Mouse (Mus musculus) layer of hippocampus, postnatal 25 days (tissue): ENCODE data around the gene Treml2. TPM values are rescaled to one million over a fixed set of nuclear protein-coding genes. Genes with fewer than 3 reads are reported as not detected.
A peak's percentile ranks its signal among the peaks of the same experiment; 100 is the strongest.

Experiments used
- DNase-seq, 2 experiments: peaks; one replicate each; pipeline ENCODE4 v3.0.0; 2022; ENCODE audit warnings: mixed read lengths in 2 of 2, low spot score in 1 of 2; ENCODE audit errors: extremely low spot score in 1 of 2
- total RNA-seq, 2 experiments: library from RNA; stranded (reverse); gene quantifications; 2 replicates each; pipeline ENCODE4 v1.2.3; 2021

Gene Treml2
- under 1 TPM; 0.15 to 0.40 TPM for total RNA-seq

DNA sequence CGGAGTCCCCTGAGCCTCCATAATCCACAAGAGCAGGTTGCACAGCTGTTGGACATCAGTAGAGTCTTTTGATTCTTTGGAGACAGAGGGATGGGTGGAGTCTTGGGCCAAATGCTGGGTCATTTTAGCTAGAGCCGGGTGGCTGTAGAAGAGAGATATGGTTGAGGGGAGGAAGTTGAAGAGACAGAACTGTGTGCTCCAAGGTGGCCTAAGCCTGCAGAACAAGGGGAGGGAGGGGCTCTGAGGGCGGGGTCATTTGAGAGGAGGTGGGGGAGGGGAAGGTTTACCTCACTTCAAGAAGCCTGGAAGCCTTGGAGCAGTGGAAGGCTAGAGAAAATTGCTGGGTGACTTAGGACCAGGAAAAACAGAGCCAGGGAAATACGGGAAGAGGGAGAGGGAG lies at the start of gene Treml2:
TSS of gene Treml2 (plus strand) at position 296 of the 400 bp plus-strand sequence.
- DNase-seq: no peak

DNA sequence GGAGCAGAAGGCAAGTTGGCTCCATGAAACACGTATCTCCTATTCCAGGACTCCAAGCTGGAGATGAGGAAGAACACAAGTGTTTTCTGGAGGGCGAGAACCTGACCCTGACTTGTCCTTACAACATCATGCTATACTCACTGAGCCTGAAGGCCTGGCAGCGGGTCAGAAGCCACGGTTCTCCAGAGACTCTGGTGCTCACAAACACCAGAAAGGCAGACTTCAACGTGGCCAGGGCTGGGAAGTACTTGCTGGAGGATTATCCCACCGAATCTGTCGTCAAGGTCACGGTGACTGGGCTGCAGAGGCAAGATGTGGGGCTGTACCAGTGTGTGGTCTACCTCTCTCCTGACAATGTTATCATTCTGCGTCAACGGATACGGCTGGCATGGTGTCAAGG lies 49.8 kb upstream of the Treml2 start:
- no peak for DNase-seq

DNA sequence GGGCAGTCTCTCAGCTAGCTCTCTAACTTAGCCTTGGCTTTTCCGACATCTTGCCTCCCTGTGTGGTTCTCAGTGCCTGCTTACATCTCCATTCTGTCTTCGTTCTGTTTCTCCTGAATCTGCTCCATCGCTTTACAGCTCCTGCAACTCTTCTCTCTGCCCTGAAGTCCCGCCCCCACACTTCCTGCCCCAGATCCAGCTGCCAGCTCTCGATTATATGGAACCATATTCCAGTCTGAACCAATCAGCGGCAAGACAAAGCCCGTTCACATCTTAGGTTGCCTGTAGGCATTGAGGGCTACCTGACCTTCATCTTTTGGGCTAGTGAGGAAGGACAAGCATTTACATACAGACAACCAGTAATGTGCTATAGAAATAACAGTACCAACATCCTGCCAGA lies 48.7 kb upstream of the Treml2 start:
- DNase-seq: no peak

DNA sequence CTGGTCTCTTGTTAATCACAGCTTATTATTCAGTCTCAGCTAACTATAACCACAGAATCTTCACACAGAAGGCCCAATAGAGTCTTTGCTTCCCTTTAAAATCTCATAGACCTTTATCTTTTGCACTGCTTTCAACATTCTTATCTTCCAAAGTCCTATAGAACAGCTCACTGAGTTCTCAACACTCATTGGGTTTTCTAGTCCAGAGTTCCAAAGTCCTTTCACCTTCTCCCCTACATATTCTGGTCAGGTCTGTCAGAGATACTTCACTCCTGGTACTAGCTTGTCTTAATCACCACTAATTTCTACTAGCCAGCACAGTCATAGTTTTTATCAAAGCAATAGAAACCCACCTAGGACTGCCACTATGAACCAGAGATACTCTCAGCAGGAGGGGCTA lies 42.7 kb upstream of the Treml2 start:
- DNase-seq: no peak

DNA sequence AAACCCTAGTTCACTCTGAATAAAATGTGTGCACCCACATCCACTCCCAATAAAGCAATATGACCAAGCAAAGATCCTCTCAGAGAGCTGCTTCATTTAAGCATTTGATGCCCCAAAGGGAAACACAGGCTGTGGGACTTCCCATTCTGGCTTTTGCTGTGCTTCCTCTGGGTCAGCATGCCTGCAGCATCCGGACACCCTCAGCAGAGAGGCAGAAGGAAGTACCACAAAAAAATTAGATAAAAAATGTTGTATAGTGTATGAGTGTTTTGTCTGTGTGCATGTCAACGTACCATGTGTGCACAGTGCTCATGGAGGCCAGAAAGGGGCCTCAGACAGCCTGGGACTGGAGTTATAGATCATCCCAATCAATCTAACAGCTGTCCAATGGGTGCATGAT lies 37.4 kb upstream of the Treml2 start:
- no peak for DNase-seq

DNA sequence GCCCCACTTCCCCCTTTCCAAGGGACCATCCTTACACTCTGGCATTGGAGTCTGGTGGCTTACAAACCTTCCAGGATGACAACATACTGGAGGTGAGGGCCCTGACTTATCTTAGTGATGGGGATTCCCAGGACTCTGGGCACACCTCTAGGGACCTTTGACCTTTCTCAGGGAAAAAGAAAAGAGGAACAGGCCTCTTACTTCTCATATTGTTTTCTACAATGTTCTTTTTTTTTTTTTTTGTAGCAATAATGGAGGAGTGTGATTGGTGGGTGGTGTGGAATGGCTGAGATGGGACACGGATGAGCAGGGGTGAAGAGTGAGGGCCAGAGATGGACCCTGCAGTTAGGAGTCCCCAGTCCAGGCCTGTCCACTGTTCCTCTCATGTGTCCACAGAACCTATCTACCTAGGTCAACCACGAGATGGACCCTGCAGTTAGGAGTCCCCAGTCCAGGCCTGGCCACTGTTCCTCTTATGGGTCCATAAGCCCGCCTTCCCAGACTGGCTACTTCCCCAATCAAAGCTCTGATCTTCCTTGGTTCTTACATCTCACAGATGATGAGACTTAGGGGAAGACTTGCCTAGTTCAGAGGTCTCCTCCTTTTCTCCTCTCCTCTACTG lies 35.4 kb upstream of the Treml2 start, which contains the start of gene Treml4:
TSS of gene Treml4 (plus strand) at position 555 of the 622 bp plus-strand sequence.
- DNase-seq: no peak

DNA sequence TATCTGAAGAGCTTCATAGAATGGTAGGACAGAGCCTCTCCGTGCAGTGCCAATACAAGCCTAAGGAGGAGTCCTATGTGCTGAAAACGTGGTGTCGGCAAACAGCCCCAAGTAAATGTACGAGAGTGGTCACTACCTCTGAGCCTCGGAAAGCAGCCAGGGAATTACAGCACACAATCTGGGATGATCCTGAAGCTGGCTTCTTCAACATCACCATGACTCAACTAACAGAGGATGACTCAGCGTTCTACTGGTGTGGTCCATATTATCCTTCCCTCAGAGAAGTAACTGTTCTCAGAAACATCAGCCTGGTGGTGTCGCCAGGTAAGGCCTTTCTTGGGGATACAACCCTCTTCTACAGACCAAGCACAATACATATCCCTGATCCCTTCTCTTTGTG lies 34.6 kb upstream of the Treml2 start:
- no peak for DNase-seq

DNA sequence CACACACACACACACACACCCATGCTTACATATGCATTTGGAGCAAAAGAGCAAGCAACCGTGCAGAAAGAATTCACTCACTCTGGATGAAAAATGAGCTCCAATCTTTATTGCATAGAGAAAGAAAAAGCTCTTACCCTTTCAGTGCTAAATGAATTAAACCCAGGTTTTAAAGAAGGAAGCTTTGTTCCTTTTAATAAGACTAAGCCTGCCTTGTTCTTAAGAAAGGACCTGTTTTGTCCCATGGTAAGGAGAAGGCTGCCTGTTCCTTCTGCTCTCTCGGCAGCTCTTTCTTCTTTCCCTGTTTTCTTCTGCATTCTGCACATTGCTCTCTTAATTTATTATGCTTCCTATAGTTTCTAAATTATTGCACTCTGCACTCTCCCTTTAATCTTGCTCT lies 33.2 kb upstream of the Treml2 start:
- DNase-seq: no peak

DNA sequence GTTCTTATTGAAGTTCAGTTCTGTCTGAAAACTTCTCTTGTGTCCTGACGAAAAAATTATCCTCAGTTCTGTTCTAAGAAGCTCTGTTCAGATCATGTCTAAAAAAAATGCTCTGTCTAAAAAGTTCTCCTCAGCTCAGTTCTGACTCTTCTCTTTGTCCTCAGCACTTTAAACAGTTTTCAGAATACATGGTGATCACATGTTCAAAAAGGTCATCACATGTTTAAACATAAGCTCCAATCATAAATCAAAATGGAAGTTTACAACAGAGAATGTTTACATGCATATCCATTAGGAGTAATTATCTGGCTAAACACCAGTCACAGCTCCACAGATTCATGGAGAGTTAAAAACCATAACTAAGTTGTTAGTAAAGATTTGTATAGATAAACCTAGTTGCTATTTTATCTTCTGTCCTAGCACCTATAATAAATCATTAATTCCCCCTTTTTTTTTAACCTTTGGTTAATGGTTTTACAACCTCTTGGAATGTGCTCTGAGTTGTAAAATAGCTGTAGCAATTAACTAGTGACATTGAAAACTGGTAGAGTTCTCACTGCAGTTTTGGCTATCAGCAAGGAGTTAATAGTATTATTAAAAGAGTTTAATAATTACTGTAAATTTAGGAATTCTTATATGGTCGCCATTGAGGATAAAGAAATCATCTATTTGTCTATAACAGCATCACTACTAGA lies 32.5 kb upstream of the Treml2 start:
- no peak for DNase-seq

DNA sequence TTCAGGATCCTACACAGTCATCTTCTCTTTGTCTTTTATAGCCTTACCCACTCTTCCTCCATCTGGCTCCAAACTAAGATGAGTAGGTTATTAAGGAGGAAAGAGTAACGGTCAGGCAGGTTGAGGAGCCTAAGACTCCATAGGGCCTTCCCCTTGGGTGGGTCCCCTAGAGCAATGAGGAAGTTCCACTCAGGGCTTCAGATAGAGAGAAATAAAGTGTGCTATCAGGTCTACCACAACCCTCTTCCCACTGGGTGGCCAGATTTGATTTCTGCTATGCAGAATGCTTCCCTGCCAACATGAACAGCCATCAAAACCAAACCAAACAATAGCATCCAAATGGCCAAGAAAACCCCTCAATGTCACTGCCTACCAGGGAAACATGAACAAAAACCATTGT lies 31.7 kb upstream of the Treml2 start:
- DNase-seq: no peak

DNA sequence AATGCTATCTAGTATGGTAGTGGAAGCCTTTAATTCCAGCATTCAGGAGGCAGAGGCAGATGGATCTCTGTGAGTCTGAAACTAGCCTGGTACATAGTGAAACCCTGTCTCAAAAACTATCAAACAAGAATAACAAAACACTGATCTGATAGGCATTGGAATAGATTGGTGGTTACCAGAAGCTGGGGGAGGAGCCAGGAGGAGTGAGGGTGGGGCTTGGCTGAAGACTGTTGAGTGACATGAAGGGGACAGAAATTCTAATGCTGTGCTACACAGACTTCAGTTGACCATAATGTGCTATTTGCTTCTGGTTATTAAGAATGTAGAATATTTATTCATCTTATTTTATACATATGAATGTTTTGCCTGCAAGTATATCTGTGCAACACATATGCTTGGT lies 31.0 kb upstream of the Treml2 start:
- no peak for DNase-seq

DNA sequence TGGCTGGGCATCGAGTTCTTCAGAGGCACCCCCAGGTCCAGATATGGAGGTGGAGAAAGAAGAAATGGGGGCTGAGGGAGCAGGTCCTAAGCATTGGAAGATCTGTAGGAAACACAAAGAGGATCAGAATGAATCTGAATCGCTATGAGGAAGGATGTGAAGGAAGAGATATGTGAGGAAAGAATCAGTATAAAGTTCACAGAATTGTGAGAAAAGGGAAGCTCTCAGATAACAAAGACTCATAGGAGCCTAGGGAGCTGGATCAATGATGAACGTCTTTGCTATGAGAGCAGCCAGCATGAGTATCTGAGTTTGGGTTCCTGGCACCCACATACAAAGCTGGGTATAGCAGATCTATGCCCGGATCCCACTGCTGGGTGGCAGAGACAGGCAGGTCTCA lies 29.5 kb upstream of the Treml2 start:
- no peak for DNase-seq

DNA sequence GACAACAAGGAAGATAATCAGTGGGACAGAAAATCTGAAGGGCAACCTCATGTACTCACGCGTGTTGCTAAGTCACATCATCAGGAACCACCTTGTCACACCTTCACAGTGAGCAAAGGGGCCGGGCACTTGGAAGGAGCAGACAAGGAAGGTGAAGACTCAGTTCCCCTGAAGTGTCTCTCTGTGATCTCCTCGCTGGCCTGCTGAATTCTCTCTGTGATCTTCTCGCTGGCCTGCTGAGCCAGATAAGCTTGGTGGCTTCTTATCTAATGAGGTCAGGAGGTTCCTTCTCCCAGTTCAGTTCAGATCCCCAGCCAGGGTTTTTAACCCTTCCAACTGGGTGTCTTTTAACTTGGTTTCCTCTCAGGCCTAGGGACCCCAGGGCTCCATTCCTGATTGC lies 27.1 kb upstream of the Treml2 start:
- DNase-seq: no peak

DNA sequence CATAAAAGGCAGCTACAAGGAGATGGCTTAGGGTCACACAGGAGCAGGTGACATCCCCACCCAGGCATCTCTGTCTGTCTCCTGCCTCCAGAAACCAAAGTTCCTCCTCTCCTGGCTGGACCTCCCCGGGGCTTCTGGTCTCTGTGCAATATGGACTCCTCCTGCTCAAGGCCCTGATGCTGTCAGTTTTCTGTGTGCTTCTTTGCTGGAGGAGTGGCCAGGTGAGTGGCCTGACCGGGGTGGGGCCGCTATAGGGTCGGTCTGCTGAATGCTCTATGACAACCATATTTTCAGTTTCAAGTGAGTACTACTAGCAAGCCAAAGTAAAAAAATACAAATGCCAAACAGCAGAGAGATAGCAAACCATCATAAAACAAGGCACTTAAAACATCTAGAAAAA lies 26.7 kb upstream of the Treml2 start:
- DNase-seq: no peak

DNA sequence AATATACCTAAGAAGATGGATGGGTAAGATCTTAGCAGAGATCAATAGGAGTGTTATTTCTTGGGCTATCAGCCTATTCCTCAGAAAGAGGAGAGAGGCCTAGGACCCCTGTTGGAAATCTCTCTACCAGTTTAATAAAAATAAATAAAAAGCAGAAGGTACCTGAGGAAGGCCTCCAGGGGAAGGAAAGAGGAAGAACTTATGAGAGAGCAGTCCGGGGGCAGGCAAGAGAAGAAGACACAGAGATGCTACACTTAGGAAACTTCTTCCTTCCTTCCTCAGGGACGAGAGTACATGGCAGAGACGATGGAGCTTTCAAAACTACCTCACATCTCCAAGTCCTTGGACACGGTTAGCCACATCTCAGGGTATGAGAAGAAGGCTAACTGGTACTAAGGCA lies 25.2 kb upstream of the Treml2 start:
- DNase-seq: no peak

DNA sequence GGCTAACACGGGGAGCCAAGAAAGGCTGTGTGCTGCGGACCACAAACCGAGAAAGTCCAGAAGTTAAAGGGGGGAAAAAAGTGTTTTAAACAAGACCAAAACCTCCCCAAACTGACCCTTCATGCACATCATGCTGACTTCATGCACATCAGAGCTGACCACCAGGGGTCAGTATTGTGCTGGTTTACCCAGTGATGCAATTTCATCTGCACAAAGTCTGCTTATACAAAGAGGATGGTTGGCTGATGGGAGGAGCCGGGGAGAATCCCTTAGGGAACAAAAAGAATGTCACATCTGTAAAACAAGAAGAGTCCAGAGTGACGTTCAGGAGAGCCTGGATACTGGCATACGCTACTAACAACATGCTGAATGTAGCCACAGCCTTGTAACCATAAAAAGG lies 24.4 kb upstream of the Treml2 start:
- peak; percentile 63 to 88 for DNase-seq

DNA sequence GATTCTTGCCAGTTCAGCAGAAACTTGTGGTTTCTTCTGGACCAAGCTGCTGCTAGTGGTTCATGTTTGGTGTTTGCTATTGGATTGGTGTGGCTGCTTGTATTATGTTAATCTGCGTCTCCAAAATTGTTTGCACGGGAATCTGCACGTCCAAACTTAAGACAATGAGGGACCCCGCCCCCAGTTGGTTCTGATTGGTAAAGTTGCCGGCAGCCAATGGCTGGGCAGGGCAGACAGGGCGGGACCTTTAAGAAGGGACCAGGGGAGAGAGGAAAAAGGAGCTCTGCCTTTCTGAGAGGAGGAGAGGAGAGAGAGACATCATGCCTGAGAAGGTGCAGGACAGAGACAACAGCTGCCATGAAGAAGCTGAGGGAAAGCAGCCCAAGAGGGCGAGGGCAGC lies 23.6 kb upstream of the Treml2 start:
- no peak for DNase-seq

DNA sequence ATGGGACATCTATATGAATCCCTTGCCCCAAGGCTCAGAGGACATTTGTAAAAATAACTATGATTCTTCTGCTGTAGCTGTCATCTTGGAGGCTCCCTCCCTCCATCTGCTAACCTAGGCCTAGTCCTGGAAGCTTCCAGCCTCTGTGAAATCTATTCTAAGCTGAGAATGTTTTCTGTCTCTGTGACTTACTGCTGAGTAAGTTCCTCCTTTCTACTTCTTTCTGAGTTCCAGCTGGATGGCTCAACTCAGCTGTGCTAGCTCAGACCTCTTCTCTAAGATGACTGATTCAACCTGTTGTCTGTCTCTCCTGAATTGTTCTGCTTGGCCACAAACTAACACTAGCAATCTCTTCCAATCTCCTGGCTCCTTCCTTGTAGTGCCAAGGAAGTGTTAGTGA lies 20.9 kb upstream of the Treml2 start:
- no peak for DNase-seq

DNA sequence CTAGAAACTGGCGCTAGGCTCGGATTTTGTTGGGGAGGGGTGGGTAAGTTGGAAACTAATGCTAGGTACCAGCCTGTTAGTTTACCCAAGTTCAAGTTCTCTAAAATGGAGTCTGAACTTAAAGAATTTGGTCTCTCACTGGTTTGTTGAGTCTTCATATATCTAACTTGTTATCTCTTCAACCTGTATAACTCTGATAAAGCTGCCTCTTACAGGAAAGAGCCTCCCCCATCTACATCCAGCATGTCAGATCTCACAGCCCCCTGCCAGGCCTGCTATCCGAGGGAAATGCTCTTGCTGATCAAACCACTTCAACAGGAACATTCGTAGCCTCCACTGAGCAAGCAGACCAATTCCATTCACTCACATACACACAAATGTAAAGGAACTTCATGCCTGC lies 20.3 kb upstream of the Treml2 start:
- no peak for DNase-seq

DNA sequence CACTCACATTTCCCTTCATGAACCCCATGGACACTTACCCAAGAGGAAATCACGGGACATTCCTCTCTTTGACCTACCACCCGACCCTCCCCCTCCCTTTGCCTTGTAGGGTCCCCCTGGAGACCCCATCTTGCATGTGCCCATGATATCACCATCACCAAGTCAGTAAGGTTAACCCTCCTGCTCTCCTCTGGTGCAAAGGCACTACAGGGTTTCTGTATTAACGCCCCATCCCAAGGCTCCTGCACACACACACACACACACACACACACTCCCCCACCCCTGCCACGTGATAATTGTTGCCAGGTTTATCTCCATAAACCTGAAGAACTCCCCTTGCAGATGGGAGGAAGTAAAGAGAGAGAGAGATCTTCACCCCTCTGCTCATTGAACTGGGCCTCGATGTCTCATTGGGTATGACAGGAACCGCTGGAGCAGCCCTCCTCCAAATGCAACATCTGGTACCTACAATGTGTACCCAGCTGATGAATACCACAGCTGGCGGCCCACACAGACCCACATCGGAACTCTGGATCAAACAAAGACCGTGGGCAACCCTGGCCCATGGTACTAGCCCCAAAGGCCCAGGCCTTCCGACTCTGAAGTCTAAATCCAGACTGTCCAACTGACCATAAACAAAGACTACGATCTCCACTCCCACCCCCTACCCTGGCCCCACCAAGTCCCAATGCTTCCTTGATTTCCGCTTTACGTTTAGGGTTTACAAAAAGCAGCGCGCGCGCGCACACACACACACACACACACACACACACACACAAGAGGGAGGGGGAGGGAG lies 18.2 kb upstream of the Treml2 start:
- DNase-seq: no peak

DNA sequence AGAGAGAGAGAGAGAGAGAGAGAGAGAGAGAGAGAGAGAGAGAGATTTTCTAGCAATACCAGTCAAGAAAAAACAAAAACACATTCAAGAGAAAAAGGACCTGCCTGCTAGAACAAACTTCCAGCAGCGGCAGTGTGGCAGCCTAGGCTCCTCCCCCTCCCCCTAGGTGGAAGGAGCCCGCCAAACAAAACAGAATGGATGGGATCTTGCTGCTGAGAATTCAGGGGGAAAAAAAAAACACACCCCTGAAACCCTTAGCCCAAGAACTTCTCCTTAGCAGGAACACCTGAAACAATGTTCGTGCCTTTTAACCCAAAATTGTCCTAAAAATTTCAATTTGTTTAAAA lies 17.6 kb upstream of the Treml2 start:
- DNase-seq: no peak

DNA sequence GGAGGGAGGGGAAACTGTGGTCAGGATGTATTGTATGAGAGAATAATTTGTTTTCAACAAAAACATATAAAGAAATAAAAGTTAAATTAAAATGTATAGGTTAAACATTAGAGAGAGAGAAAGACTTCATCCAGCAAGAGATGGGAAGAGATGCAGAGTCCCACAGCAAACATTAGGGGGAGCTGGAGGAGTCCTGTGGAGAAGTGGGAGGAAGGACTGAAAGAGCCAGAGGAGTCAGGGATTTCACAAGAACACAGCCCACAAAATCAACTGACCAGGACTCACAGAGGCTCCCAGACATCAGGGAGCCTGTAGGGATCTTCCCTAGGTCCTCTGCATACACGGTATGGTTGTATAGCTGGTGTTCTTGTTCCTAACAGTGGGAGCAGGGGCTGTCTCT lies 12.5 kb upstream of the Treml2 start:
- no peak for DNase-seq
